Mouse (Mus musculus): ENCODE measurements around the gene BC147527. TPM values are rescaled to one million over a fixed set of nuclear protein-coding genes. Genes with fewer than 3 reads are reported as not detected.

BC147527 gene
- polyA plus RNA-seq, 1 experiment from 2014 or later: 0.13 TPM

GRCm38 (mm10) chr13:120320183-120320582 lies 20.0 kb downstream of the BC147527 start:
- no peak overlapping the region for H3K4me2 ChIP-seq (replicated peaks)
- no peak for ATAC-seq
- H3K9ac ChIP-seq (replicated peaks): no peak overlapping the region
- no peaks in the 10 kb centered on the region for H3K27me3 ChIP-seq
- WGBS: 66% methylated on average over 3 of the region's 3 CpGs
- no peaks in the 10 kb centered on the region for H3K9me3 ChIP-seq
- no peak overlapping the region for H3K4me3 ChIP-seq (replicated peaks)
- H3K4me1 ChIP-seq (replicated peaks): no peaks in the 10 kb centered on the region
- no peak overlapping the region for H3K27ac ChIP-seq
- no peaks in the 10 kb centered on the region for H3K36me3 ChIP-seq

- H3K36me3 ChIP-seq: no peaks in the 10 kb centered on the region
- H3K9me3 ChIP-seq: no peaks in the 10 kb centered on the region
- WGBS: 94% methylated on average over 1 of the region's 1 CpGs
- no peak for ATAC-seq
- no peaks in the 10 kb centered on the region for H3K4me1 ChIP-seq (replicated peaks)
- no peak overlapping the region for H3K27ac ChIP-seq
- H3K27me3 ChIP-seq: no peaks in the 10 kb centered on the region
- H3K4me3 ChIP-seq (replicated peaks): no peak overlapping the region
- H3K4me2 ChIP-seq (replicated peaks): no peak overlapping the region
- H3K9ac ChIP-seq (replicated peaks): no peak overlapping the region
These were observed 20.5 kb downstream of the BC147527 start for GRCm38 (mm10) chr13:120320721-120321120.

Other genes with a start within 250 kb of the BC147527 start
- gene Gm21188, start 248.2 kb upstream of the BC147527 start, polyA plus RNA-seq (2015; fragmentation: Nextera tagmentation; extraction: Ambion mirVana): not detected in 2 replicates
- gene Gm20767, start 160.1 kb upstream of the BC147527 start, polyA plus RNA-seq (2015; fragmentation: Nextera tagmentation; extraction: Ambion mirVana): not detected in 2 replicates
- gene Gm21818, start 128.0 kb upstream of the BC147527 start, polyA plus RNA-seq (2015; fragmentation: Nextera tagmentation; extraction: Ambion mirVana): not detected in 2 replicates
- gene Gm21762, start 84.4 kb upstream of the BC147527 start, polyA plus RNA-seq (2015; fragmentation: Nextera tagmentation; extraction: Ambion mirVana): not detected in 2 replicates
- gene Gm21731, start 61.3 kb upstream of the BC147527 start, polyA plus RNA-seq (2015; fragmentation: Nextera tagmentation; extraction: Ambion mirVana): not detected in 2 replicates
- gene AF067061, start 37.3 kb upstream of the BC147527 start, polyA plus RNA-seq (2015; fragmentation: Nextera tagmentation; extraction: Ambion mirVana): not detected in 2 replicates
- not detected in 2 replicates for gene Tcstv3, start 16.5 kb downstream of the BC147527 start, polyA plus RNA-seq (2015; fragmentation: Nextera tagmentation; extraction: Ambion mirVana)